Mouse (Mus musculus) heart, embryonic 12.5 days (tissue): ENCODE results near the gene Gm10376. TPM values are rescaled to one million over a fixed set of nuclear protein-coding genes. Genes with fewer than 3 reads are reported as not detected.
"Not testable (repeated sequence)": the region's sequence is repeated elsewhere in the genome, so short reads cannot be mapped to it uniquely, and the experiment has no call there.

Experiments
- ATAC-seq: fragments of 200-750 bp; cut with Nextera tagmentation; 2 replicates; pipeline ENCODE4 v1.8.0; 2017; ENCODE audit warnings: moderate TSS enrichment, moderate library complexity; ENCODE audit not compliant: insufficient number of reproducible peaks, low FRiP score
- H3K27ac ChIP-seq: fragments of 300-500 bp; sonication (generic); 2 replicates; pipeline ENCODE4 v1.5.1; 2016; ENCODE audit warnings: mild to moderate bottlenecking, moderate library complexity; ENCODE audit not compliant: poor library complexity, severe bottlenecking
- H3K27me3 ChIP-seq: fragments of 300-500 bp; sonication (generic); replicated peaks from 2 replicates; pipeline ENCODE4 v1.6.1; 2016; ENCODE audit warnings: mild to moderate bottlenecking, moderate library complexity
- H3K36me3 ChIP-seq: fragments of 300-500 bp; sonication (generic); 2 replicates; pipeline ENCODE4 v1.6.1; 2016; ENCODE audit warnings: mild to moderate bottlenecking, moderate library complexity
- H3K4me1 ChIP-seq: fragments of 300-500 bp; sonication (generic); replicated peaks from 2 replicates; pipeline ENCODE4 v1.6.1; 2016; ENCODE audit warnings: mild to moderate bottlenecking
- H3K4me2 ChIP-seq: fragments of 300-500 bp; sonication (generic); 2 replicates; pipeline ENCODE4 v1.6.1; 2016; ENCODE audit warnings: mild to moderate bottlenecking, moderate library complexity
- H3K4me3 ChIP-seq: fragments of 300-500 bp; sonication (generic); 2 replicates; pipeline ENCODE4 v1.5.1; 2016; ENCODE audit warnings: mild to moderate bottlenecking
- H3K9ac ChIP-seq: fragments of 300-500 bp; sonication (generic); 2 replicates; pipeline ENCODE4 v1.6.1; 2016; ENCODE audit warnings: mild to moderate bottlenecking, moderate library complexity
- H3K9me3 ChIP-seq: fragments of 300-500 bp; sonication (generic); replicated peaks from 2 replicates; pipeline ENCODE4 v1.6.1; 2016; ENCODE audit warnings: mild to moderate bottlenecking, moderate library complexity
- WGBS: fragments of 180-500 bp; shearing (Covaris S2); methylation state at CpG from one replicate; pipeline ENCODE4 v1.1.7; 2016; 5-methylcytosine and 5-hydroxymethylcytosine counted together
- polyA plus RNA-seq: library from polyadenylated mRNA; unstranded; fragments of >200 nt; fragmentation: Nextera tagmentation; extraction: Ambion mirVana; gene quantifications from 2 replicates; pipeline ENCODE4 v1.2.1, GENCODE M21; 2016

Gene Gm10376
- not detected in 2 replicates for polyA plus RNA-seq

DNA sequence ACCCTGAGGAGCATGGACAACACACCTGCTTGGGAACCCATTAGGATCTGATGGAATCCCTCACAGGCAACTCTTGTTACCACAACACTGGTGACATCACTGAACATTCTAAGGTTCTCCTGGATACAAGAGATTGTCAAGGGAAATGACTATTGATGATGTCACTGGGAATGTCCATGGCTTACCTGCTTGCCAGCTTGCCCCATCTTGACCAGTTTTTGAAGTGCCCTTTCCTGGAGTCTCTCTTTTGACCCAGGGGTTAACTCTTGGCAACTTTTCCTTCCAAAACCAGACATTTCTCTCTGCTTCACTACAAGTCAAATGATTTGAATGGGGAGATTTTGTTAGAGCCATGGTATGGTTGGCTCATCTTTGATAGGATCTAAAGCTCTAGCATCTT, at the start of gene Gm10376:
Gene Gm10376, minus strand, starts transcription at position 101 of the 400 bp plus-strand sequence.
- H3K9ac ChIP-seq, H3K9me3 ChIP-seq, ATAC-seq, H3K4me3 ChIP-seq, H3K4me2 ChIP-seq, H3K27me3 ChIP-seq, H3K27ac ChIP-seq, H3K36me3 ChIP-seq, H3K4me1 ChIP-seq: not testable (repeated sequence)

DNA sequence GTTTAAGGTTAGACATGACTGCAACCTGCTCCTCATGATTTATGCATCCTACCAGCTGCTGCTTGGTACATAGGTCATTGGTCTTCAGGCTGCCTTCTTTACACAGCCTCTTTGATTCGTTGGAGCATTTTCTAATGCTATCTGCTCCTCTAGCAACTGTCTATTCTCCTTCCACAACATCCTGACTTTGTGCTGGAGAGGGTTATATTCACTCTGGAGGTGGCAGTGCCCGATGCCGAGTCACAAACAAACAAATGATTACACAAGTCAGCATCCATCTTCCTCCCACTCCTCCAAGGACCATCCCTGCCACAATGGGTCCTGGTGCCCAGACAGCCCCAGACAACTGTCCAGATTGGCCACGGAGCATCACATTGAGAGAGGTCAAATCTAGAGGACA, 44.8 kb upstream of the Gm10376 start:
- H3K27me3 ChIP-seq, H3K9me3 ChIP-seq, H3K9ac ChIP-seq, H3K27ac ChIP-seq, H3K4me3 ChIP-seq, H3K4me2 ChIP-seq, H3K36me3 ChIP-seq, H3K4me1 ChIP-seq, ATAC-seq: not testable (repeated sequence)
- WGBS: 55% methylated on average over 4 of the region's 4 CpGs

DNA sequence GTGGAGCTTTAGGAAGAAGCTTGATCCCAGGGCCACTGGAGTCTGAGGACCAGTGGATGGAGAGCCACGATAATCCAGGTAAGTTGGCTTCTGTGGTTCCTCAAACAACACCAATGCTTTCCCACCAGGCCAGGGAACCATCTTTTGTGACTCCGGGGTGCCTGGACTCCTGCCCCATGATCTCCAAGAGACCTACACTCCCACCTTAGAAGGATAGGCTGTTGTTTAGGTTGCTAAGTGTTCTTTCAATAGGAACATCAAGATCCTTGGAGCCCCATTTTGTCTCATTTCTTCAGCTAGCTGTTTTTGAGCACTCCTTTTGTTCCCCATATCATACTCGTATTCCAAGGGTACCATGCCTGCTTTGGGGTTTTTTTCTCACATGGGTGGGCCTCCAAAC, 42.6 kb upstream of the Gm10376 start:
- not testable (repeated sequence) for H3K9ac ChIP-seq, H3K4me2 ChIP-seq, H3K27ac ChIP-seq, H3K4me1 ChIP-seq, H3K4me3 ChIP-seq, H3K36me3 ChIP-seq, ATAC-seq, H3K27me3 ChIP-seq, H3K9me3 ChIP-seq
- 73% methylated on average over 3 of the region's 3 CpGs for WGBS

DNA sequence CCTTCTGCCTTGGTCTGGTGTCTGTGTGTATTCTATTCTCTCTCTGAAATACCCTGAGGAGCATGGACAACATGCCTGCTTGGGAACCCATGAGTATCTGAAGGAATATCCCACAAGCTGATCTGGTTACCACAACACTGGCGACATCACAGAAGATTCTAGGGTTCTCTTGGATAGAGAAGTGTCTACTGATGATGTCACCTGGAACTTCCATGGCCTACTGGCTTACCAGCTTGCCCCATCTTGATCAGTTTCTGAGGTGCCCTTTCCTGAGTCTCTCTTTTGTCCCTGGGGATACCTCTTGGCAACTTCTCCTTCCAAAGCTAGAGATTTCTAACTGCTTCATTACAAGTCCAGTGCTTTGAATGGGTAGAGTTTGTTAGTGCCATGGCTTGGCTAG, 21.9 kb downstream of the Gm10376 start, which contains the start of gene Gm8082:
Gene Gm8082, minus strand, starts transcription at position 101 of the 400 bp plus-strand sequence.
- H3K27me3 ChIP-seq, H3K4me1 ChIP-seq, H3K9me3 ChIP-seq, H3K36me3 ChIP-seq, H3K4me2 ChIP-seq, H3K9ac ChIP-seq, ATAC-seq, H3K4me3 ChIP-seq, H3K27ac ChIP-seq: not testable (repeated sequence)
- WGBS: 78% methylated on average over 1 of the region's 1 CpGs

Other genes with a start within 250 kb of the Gm10376 start
- not detected in 2 replicates for gene Gm3015, start 246.8 kb downstream of the Gm10376 start, polyA plus RNA-seq
- not detected in 2 replicates for gene Gm10377, start 217.6 kb downstream of the Gm10376 start, polyA plus RNA-seq
- not detected in 2 replicates for gene Gm21977, start 162.2 kb downstream of the Gm10376 start, polyA plus RNA-seq
- not detected in 2 replicates for gene Gm8082, start 22.0 kb downstream of the Gm10376 start, polyA plus RNA-seq
- gene Gm8094, start 61.0 kb upstream of the Gm10376 start, polyA plus RNA-seq: not detected in 2 replicates
- gene Gm8104, start 85.0 kb upstream of the Gm10376 start, polyA plus RNA-seq: not detected in 2 replicates
- gene Gm7233, start 164.2 kb upstream of the Gm10376 start, polyA plus RNA-seq: 0.09 TPM in 1 of 2 replicates, not detected in the other
- gene Gm8122, start 219.7 kb upstream of the Gm10376 start, polyA plus RNA-seq: not detected in 2 replicates
- not detected in 2 replicates for gene Gm8126, start 243.0 kb upstream of the Gm10376 start, polyA plus RNA-seq